Mouse (Mus musculus): ENCODE results near the gene Slf2.

DNA sequence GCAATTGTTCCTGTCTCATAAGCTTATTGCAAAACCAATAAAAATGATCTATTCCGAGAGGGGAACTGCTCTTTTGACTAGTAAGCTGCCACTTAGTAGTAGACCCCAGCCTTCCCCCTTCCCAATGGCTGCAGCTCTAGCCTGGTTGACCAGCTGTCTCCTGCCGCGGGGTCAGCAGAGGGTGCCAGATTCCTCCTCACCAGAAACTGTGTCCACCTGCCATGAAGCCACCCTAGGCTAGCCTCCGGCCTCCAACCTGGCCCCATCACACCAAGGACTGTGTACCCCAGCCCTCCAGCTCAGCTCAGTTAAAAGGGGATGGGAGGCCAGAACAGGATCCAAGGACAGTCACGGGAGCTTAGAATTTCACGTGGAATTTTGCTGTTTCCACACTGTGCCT is 34.5 kb upstream of the Slf2 start:
- TF ChIP-seq CHD2 (IDR thresholded peaks at IDR 0.05; ENCODE audit: low read length) (no peak), MAFK (IDR thresholded peaks at IDR 0.05; ENCODE audit: borderline replicate concordance, low read depth, low read length) (no peak), CTCF (IDR thresholded peaks at IDR 0.05 in 2 of 3, conservative IDR thresholded peaks at IDR 0.05 in 1 of 3; ENCODE audit: control insufficient read depth in 1 of 3, insufficient read depth in 1 of 3, low read depth in 2 of 3, low read length in 3 of 3, poor library complexity in 1 of 3, severe bottlenecking in 1 of 3) (no peak), MAX (IDR thresholded peaks at IDR 0.05; ENCODE audit: low read length) (no peak), BHLHE40 (IDR thresholded peaks at IDR 0.05; ENCODE audit: borderline replicate concordance, low read depth, low read length) (no peak), HCFC1 (IDR thresholded peaks at IDR 0.05; ENCODE audit: low read depth, low read length) (no peak), POLR2A (IDR thresholded peaks at IDR 0.05; ENCODE audit: control insufficient read depth in 1 of 2, insufficient read depth in 1 of 2, low read depth in 1 of 2, low read length in 2 of 2, poor library complexity in 1 of 2) (no peak), POLR2AphosphoS2 (IDR thresholded peaks at IDR 0.05; ENCODE audit: low read length) (no peak), ETS1 (IDR thresholded peaks at IDR 0.05; ENCODE audit: low read depth, low read length) (no peak), UBTF (IDR thresholded peaks at IDR 0.05; ENCODE audit: borderline replicate concordance, insufficient read depth, low read depth, low read length) (no peak), E2F4 (IDR thresholded peaks at IDR 0.05; ENCODE audit: borderline replicate concordance, low read depth, low read length) (no peak), ELF1 (IDR thresholded peaks at IDR 0.05; ENCODE audit: low read depth, low read length) (no peak), GATA1 (IDR thresholded peaks at IDR 0.05; ENCODE audit: low read depth, low read length) (no peak)

Measured in MEL (cell line).